Mouse (Mus musculus) inflammation-experienced regulatory T-cells, adult 6 months (primary cell): ENCODE data around the gene Edrf1. TPM values are rescaled to one million over a fixed set of nuclear protein-coding genes. Genes with fewer than 3 reads are reported as not detected.

Experiments
- ATAC-seq: one replicate; pipeline ENCODE4 v1.8.0; 2017
- polyA plus RNA-seq, 3 experiments: library from polyadenylated mRNA; unstranded; fragments of 100-300 nt; shearing (Covaris generic); gene quantifications; one replicate each; pipeline ENCODE4 v1.2.1; 2017

The Edrf1 gene
- polyA plus RNA-seq = 10 to 100 TPM; 11.4 to 17.6 (median 15.3) TPM

DNA sequence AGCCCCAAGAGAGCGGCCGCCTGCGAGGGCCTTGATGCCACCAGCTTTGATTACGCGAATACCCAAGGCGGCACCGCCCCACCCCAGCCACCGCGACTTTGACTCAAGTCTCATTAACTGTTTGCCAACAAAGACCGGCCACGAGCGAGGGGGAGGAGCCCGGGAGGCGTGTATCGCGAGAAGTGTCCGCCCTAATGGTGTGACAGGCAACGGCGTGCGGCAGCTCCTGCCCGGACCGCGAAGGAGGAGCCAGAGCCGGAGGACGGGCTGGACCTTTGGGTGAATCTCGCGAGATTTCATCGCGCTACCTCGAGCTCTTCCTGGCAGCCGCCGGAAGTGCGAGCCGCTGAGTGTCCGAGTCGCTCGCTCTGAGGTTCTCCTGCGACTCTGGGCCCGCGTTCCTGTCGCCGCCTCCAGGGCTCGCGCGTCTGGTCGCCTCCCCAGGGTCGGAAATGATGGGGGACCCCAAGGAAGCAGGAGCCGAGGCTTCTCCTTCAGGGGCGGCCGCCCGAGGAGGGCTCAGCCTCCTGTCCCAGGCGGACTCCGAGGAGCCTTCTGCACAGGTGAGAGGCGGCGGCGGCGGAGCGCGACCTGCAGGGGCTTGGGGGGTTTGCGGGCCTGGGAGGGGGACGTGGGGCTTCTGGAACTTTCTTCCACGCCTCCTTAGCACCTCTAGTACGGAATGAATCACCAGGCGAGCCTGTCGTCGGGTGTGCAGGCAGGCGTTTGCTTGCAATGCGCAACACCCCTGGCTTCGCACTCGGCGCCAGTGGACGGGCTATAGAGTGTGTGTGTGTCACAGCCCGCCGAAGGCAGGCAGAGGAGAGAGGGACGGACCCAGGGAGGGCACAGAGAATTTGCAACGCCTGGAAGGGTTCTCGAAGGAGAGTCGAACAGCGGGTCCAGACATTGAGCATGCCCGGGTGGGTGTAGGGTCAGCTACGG, at the start of gene Edrf1:
Gene Edrf1 (plus strand): TSS at position 183 of the 945 bp plus-strand sequence.
- peak; percentile 94 for ATAC-seq

GRCm38 (mm10) chr7:133591750-133592149, 45.6 kb upstream of the Edrf1 start:
- no peak for ATAC-seq

DNA sequence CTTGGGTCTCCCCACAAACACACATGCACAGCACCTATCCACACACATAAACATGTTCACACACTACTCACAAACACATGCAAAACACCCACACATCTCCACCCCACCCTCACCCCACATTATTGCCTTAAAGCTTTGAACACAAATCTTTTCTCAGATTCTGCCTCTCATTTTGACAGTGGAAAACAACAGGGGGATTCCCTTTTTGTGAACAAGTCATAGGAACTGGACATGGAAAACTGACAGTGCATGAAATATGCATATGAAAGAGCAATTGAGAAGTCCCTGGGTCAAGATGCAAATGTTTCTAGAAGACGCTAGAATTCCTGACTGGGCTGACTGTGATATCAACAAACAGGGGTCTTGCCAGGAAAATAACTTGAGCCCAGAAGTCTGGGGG, 36.8 kb upstream of the Edrf1 start:
- no peak for ATAC-seq

GRCm38 (mm10) chr7:133602058-133602457, 35.3 kb upstream of the Edrf1 start, which contains the start of gene Tex36:
Tex36 (minus strand) TSS chr7:133602158.
- ATAC-seq = no peak

GRCm38 (mm10) chr7:133603156-133603555, 34.2 kb upstream of the Edrf1 start:
- ATAC-seq = no peak

GRCm38 (mm10) chr7:133604427-133605081, 32.8 kb upstream of the Edrf1 start:
- no peak for ATAC-seq

DNA sequence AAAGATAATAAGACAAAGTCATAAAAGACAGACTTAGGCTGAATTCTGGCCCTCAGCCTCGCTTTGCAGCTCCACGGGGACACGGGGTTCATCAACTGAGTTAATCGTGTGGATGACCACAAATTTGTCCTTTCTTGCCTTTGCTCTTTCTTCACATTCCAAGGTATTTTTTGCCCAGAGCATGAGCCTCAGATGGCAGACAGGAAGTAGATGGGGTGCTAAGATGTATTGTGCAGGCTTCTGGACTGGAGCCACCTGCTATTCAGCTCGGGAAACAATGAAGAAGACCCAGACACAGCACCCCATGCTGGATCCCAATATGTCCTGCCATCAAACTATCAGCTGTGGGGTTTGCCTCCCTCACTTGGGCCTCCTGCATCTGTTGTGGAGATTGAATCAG, 30.0 kb upstream of the Edrf1 start:
- ATAC-seq = no peak

DNA sequence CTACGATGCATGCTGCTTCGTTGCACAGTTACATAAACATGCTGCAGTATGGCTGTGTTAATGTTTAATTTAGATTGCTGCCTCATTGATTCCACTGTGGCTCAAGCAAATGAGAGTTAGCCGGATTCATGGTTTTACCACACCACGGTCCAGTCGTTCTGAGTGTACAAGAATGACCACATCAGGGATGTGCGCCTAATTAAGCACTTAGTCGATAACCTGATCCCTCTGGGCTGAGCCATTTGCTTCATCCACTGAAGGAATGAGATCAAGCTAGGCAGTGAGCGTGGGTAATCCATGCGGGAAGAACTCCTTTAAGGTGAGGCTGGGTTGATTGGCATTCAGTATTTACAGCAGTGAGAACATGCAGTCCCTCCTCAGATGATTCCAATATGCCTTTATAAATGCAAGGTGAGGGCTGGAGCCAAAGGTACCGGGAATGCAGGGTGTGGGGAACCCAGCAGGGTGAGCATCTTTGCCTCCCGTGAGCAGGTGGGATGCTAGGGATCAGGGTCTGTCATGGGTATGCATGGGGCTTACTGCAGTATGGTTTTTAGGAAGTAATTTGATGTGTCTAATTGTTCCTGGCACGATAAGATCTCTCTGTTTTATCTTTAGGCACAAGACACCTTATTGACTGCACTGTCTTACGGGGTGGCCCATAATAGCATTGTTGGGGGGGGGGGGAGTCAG, 29.3 kb upstream of the Edrf1 start:
- ATAC-seq = no peak

- ATAC-seq = no peak
These were observed 28.6 kb upstream of the Edrf1 start for GRCm38 (mm10) chr7:133608631-133609340.

DNA sequence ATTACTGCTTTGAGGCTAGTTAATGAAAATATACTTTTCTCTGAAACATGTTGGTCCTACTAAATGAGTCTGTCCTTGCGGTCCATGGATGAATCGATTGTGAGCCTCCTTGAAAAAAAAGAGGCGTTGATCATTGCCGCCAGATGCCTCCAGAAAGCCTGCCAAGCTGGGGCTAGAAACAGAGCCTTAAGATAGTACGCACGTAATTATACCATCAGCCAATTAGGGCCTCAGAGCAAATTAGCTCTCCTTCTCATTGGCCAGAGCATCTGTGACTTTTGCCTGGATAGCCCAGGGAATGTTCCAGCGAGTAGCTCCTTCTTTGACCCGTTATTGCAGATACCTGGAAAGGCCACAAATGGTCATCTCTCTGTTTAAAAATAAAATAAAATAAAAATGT, 27.8 kb upstream of the Edrf1 start:
- ATAC-seq = no peak

- ATAC-seq = no peak
These were observed 24.4 kb upstream of the Edrf1 start for GRCm38 (mm10) chr7:133612981-133613380.

DNA sequence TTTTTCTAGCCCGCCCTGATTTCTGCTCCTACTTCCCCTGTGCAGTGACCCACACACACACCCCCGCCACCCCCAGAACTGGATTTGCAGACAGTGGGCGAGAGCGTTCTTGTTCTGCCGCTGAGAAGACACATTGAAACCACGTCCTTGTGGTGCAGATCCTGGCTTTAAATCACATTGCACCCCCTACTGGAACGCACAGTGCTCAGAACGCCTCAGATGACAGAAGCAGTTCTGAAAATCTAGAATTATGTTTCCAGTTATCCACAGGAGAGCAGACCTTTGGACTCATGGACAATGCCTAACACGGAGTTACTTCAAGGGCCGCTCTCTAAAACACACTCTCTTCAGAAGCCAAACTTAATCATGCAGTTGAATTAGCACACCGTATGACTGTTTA, 16.6 kb upstream of the Edrf1 start:
- ATAC-seq = no peak

DNA sequence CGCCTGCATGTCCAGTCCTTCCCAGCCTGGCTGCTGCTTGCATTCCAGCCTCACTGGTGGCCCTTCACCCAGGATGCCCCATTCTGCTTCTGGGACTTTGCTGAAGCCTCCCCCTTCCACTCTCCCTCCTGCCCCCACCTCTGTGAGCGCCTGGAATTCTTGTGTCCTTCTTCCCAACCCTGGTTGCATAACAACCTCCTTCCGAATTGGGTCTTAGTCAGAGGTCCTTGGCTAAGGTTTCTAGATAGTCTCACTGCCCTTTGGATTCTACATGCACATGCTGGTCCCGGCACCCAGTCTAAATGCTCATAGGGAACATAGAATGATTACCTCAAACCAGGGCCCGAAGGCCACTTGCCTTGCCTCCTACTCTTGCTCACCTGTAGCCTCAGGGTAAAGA, 14.1 kb upstream of the Edrf1 start:
- ATAC-seq = no peak

DNA sequence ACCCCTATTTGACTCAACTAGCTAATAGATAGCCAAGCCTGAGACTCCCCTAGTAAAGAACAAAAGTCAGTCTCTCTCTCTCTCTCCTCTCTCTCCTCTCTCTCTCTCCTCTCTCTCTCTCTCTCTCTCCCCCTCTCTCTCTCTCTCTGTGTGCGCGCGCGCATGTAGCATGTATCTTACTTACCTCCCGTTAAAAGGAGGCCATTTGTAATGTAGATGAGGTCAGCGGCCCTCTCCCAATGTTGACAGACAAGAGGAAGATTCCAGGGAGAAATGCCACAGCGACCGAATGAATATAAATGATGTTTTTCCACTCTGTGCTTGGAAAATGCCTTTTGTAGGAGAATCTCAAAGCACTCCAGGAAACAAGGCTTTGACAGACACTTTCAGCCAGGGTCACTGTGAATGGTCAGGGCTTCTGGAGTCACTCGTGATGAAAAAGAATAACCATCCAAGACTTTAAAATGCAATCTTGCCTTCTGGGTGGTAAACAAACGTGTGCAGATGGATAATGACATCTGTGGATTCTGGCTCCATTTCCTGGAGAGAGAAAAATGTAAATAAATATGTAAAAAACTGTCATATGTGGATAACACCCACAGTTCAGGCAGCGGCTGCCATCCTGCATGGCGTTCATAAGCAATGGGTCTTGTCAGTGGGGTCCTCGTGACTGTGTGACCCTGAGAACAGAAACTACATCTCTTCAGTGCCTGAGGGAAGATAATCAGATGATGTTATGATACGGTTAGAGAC, 10.0 kb upstream of the Edrf1 start:
- no peak for ATAC-seq

- no peak for ATAC-seq
These were observed 6.5 kb upstream of the Edrf1 start for GRCm38 (mm10) chr7:133630821-133631220.

DNA sequence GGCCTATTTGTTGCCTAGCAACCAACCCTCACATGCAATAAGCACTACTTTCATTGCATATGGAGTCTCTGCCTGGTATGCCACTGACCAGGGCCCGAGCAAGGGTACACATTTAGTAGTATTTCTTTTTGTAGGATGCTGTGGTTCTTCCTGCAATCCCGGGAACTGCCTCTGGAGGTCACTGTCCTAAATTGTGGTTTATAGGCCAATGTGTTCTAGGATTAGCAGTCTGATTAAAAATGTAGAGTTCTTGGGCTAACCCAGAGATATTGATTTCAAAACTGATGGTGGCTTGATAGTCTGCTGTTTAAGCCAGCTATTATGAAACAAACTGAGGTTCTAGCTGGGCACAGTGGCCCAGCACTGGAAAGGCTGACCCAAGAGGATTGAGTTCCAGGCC, 4.9 kb upstream of the Edrf1 start:
- ATAC-seq = no peak

DNA sequence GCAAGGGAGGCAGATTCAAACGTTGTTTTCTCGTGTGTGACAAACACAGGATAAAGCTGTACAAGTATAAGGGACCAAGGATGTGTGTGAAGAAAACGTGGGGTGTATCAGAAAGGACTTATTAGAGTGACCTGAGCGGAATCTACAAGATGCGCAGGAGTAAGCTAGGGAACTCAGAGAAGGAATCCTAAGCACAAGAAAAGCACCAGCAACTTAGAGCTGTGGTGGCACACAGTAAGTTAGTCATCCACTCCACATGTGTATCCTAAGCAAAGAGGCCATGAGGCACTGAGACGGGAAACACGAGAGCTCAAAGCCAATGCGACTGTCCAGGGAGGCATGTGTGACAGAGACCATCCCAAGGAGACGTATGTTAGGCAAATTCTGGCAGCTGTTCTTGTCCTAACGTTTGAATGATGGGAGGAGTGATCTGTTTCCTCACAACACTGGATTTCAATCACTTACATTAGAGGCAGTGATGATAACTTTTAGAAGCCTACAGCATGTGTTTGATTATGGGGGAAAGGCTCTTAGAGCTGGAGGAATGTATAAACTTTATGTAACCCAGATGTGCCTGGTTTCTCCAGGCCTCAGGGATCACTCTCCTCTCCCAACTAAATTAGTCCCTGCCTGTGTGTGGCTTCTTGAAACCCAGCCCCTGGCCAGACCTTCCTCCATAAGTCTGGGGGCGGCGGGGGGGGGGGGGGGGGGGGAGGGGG, 2.3 kb upstream of the Edrf1 start:
- ATAC-seq = no peak

DNA sequence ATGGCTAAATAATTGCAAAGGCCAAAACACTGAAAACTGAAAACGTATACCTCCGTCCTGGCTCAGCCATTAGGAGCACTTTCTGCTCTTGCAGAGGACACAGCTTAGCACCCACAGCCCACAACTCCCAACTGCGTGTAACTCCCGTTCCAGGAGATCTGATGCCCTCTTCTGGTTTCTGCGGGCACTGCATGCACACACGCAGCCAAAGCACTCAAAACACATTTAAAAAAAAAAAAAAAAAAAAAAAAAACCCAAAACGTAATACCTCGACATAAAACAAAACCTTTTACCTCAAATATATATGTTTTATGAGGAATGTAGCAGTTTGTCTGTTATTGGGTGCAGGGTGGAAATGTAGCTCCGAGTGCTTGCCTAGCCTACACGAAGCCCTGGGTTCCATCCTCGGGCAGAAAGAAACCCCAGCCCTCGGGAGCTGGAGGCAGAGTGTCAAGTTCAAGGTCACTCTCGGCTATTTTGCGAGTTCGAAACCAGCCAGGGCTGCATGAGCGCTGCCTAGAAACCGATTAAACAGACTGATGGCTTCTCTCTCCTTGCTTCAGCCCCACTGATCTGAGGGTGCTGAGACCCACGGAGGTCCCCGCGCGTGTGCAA, 498 bp upstream of the Edrf1 start:
- ATAC-seq = peak; percentile 51

DNA sequence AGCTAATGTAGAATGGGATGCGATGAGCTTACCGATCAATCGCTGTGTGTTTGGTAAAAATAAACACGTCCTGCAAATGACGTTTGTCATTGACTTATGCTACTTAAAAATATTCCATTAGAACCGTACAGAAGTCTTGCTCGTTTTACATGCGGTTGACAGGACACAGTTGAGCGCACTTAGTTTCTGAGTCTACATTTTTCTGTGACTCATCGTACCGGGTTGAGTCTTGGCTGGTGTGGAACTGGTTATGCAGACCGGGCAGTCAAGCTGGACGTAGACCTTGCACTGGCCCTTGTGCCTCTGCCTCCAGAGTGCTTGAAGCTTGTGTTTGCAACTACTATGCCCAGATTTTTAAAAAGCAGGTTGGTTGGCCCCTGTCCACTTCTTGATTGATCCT, 963 bp downstream of the Edrf1 start:
- ATAC-seq = no peak

DNA sequence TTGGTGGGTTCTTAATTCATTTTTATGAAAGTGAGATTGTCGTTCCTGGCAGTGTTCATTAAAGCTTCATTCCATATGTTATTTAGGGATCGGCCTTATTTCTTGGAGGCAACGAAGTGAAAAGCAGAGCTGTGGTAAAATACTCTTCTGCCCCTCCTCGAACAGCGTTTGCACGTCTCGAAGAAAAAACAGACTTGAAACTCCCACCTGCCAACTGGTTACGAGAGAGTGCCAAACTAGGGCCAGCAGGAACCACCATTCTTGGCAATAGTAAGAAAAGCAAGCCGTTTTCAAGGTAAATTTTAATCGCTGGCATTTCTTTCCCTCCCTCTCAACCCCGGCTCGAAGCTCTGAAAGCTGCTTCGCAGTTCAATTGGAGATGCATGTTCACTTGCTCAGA, 1.5 kb downstream of the Edrf1 start:
- no peak for ATAC-seq

DNA sequence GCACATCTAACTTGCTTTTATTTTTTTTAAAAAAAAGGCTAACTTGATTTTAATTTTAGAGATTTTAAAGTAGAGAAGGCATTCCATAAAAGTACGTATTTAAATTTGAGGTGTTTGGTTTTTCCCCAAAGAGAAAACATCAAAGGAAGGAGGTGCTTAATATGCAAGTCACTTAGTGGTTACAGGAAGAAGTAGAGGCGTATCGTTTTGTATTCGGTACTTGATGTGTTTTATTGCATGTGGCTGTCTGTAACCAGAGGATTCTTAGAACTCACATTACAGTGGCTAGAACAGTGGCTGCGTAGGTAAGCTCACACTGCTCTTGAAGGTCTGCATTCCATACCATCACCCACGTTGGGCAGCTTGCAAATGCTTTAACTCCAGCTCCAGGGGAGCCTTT, 8.4 kb downstream of the Edrf1 start:
- ATAC-seq = peak; percentile 98
